Mouse (Mus musculus): ENCODE measurements around the gene Smarcc1. TPM values are rescaled to one million over a fixed set of nuclear protein-coding genes. Genes with fewer than 3 reads are reported as not detected.

Gene Smarcc1
- polyA plus RNA-seq, 1 experiment = 220 TPM

GRCm38 (mm10) chr9:110081066-110081465, 36.4 kb upstream of the Smarcc1 start:
- no peak overlapping the region for H3K27ac ChIP-seq (ENCODE audit: insufficient read depth, low read length)
- no peaks in the 10 kb centered on the region for H3K4me1 ChIP-seq (ENCODE audit: control insufficient read depth, insufficient read depth, low read length)
- H3K4me3 ChIP-seq (ENCODE audit: low read depth, low read length) = no peak overlapping the region
- H3K9ac ChIP-seq (ENCODE audit: low read depth, poor library complexity, severe bottlenecking) = no peak overlapping the region
- no peak for TF ChIP-seq CTCF (IDR thresholded peaks at IDR 0.05; ENCODE audit: low read depth, low read length)
- no peak for TF ChIP-seq POLR2A (IDR thresholded peaks at IDR 0.05; ENCODE audit: insufficient read depth, low read length)
- TF ChIP-seq EP300 (IDR thresholded peaks at IDR 0.05; ENCODE audit: insufficient read depth, low read depth, low read length) = no peak
- peaks cover 36% of the 10 kb centered on the region for H3K36me3 ChIP-seq (ENCODE audit: control insufficient read depth, insufficient read depth, low read length, poor library complexity, severe bottlenecking)
- H3K9me3 ChIP-seq (replicated peaks; ENCODE audit: control insufficient read depth, insufficient read depth, low read length, poor library complexity, severe bottlenecking) = no peaks in the 10 kb centered on the region
- H3K27me3 ChIP-seq (ENCODE audit: control insufficient read depth, insufficient read depth, low read length, poor library complexity, severe bottlenecking) = no peaks in the 10 kb centered on the region

GRCm38 (mm10) chr9:110084201-110084964, 33.1 kb upstream of the Smarcc1 start:
- no peak for TF ChIP-seq POLR2A (IDR thresholded peaks at IDR 0.05; ENCODE audit: insufficient read depth, low read length)
- no peak for TF ChIP-seq CTCF (IDR thresholded peaks at IDR 0.05; ENCODE audit: low read depth, low read length)
- no peak for TF ChIP-seq EP300 (IDR thresholded peaks at IDR 0.05; ENCODE audit: insufficient read depth, low read depth, low read length)
- no peak overlapping the region for H3K9ac ChIP-seq (ENCODE audit: low read depth, poor library complexity, severe bottlenecking)
- H3K9me3 ChIP-seq (replicated peaks; ENCODE audit: control insufficient read depth, insufficient read depth, low read length, poor library complexity, severe bottlenecking) = no peaks in the 10 kb centered on the region
- no peaks in the 10 kb centered on the region for H3K4me1 ChIP-seq (ENCODE audit: control insufficient read depth, insufficient read depth, low read length)
- H3K36me3 ChIP-seq (ENCODE audit: control insufficient read depth, insufficient read depth, low read length, poor library complexity, severe bottlenecking) = peaks cover 45% of the 10 kb centered on the region
- no peak overlapping the region for H3K4me3 ChIP-seq (ENCODE audit: low read depth, low read length)
- H3K27ac ChIP-seq (ENCODE audit: insufficient read depth, low read length) = no peak overlapping the region
- no peaks in the 10 kb centered on the region for H3K27me3 ChIP-seq (ENCODE audit: control insufficient read depth, insufficient read depth, low read length, poor library complexity, severe bottlenecking)

GRCm38 (mm10) chr9:110085693-110086092, 31.8 kb upstream of the Smarcc1 start:
- no peak for TF ChIP-seq POLR2A (IDR thresholded peaks at IDR 0.05; ENCODE audit: insufficient read depth, low read length)
- no peak for TF ChIP-seq CTCF (IDR thresholded peaks at IDR 0.05; ENCODE audit: low read depth, low read length)
- Histone ChIP-seq H3K27ac (ENCODE audit: insufficient read depth, low read length) (no peak overlapping the region), H3K9ac (ENCODE audit: low read depth, poor library complexity, severe bottlenecking) (no peak overlapping the region), H3K4me3 (ENCODE audit: low read depth, low read length) (no peak overlapping the region), H3K36me3 (ENCODE audit: control insufficient read depth, insufficient read depth, low read length, poor library complexity, severe bottlenecking) (peaks cover 55% of the 10 kb centered on the region), H3K9me3 (replicated peaks; ENCODE audit: control insufficient read depth, insufficient read depth, low read length, poor library complexity, severe bottlenecking) (no peaks in the 10 kb centered on the region), H3K27me3 (ENCODE audit: control insufficient read depth, insufficient read depth, low read length, poor library complexity, severe bottlenecking) (no peaks in the 10 kb centered on the region), H3K4me1 (ENCODE audit: control insufficient read depth, insufficient read depth, low read length) (no peaks in the 10 kb centered on the region)

- no peaks in the 10 kb centered on the region for H3K9me3 ChIP-seq (replicated peaks; ENCODE audit: control insufficient read depth, insufficient read depth, low read length, poor library complexity, severe bottlenecking)
Observed at GRCm38 (mm10) chr9:110093303-110093702, 24.2 kb upstream of the Smarcc1 start.

GRCm38 (mm10) chr9:110094761-110095160, 22.7 kb upstream of the Smarcc1 start:
- H3K27ac ChIP-seq (ENCODE audit: insufficient read depth, low read length) = no peak overlapping the region
- H3K9me3 ChIP-seq (replicated peaks; ENCODE audit: control insufficient read depth, insufficient read depth, low read length, poor library complexity, severe bottlenecking) = no peaks in the 10 kb centered on the region
- H3K4me1 ChIP-seq (ENCODE audit: control insufficient read depth, insufficient read depth, low read length) = no peaks in the 10 kb centered on the region
- H3K36me3 ChIP-seq (ENCODE audit: control insufficient read depth, insufficient read depth, low read length, poor library complexity, severe bottlenecking) = peaks cover 62% of the 10 kb centered on the region
- no peak overlapping the region for H3K4me3 ChIP-seq (ENCODE audit: low read depth, low read length)
- TF ChIP-seq POLR2A (IDR thresholded peaks at IDR 0.05; ENCODE audit: insufficient read depth, low read length) = no peak
- no peak for TF ChIP-seq CTCF (IDR thresholded peaks at IDR 0.05; ENCODE audit: low read depth, low read length)
- no peak for TF ChIP-seq EP300 (IDR thresholded peaks at IDR 0.05; ENCODE audit: insufficient read depth, low read depth, low read length)
- H3K9ac ChIP-seq (ENCODE audit: low read depth, poor library complexity, severe bottlenecking) = no peak overlapping the region
- no peaks in the 10 kb centered on the region for H3K27me3 ChIP-seq (ENCODE audit: control insufficient read depth, insufficient read depth, low read length, poor library complexity, severe bottlenecking)

More at GRCm38 (mm10) chr9:110093303-110093702, 24.2 kb upstream of the Smarcc1 start:
- Histone ChIP-seq H3K4me3 (ENCODE audit: low read depth, low read length) (no peak overlapping the region), H3K36me3 (ENCODE audit: control insufficient read depth, insufficient read depth, low read length, poor library complexity, severe bottlenecking) (peaks cover 67% of the 10 kb centered on the region), H3K27me3 (ENCODE audit: control insufficient read depth, insufficient read depth, low read length, poor library complexity, severe bottlenecking) (no peaks in the 10 kb centered on the region), H3K27ac (ENCODE audit: insufficient read depth, low read length) (no peak overlapping the region), H3K9ac (ENCODE audit: low read depth, poor library complexity, severe bottlenecking) (no peak overlapping the region), H3K4me1 (ENCODE audit: control insufficient read depth, insufficient read depth, low read length) (no peaks in the 10 kb centered on the region)
- TF ChIP-seq CTCF (IDR thresholded peaks at IDR 0.05; ENCODE audit: low read depth, low read length) (peak; percentile 7), POLR2A (IDR thresholded peaks at IDR 0.05; ENCODE audit: insufficient read depth, low read length) (no peak)

GRCm38 (mm10) chr9:110097791-110098190, 19.7 kb upstream of the Smarcc1 start:
- Histone ChIP-seq H3K4me3 (ENCODE audit: low read depth, low read length) (no peak overlapping the region), H3K27me3 (ENCODE audit: control insufficient read depth, insufficient read depth, low read length, poor library complexity, severe bottlenecking) (no peaks in the 10 kb centered on the region), H3K27ac (ENCODE audit: insufficient read depth, low read length) (no peak overlapping the region; the same call in 1 of the 2 replicates), H3K4me1 (ENCODE audit: control insufficient read depth, insufficient read depth, low read length) (no peaks in the 10 kb centered on the region), H3K9me3 (replicated peaks; ENCODE audit: control insufficient read depth, insufficient read depth, low read length, poor library complexity, severe bottlenecking) (no peaks in the 10 kb centered on the region), H3K9ac (ENCODE audit: low read depth, poor library complexity, severe bottlenecking) (no peak overlapping the region), H3K36me3 (ENCODE audit: control insufficient read depth, insufficient read depth, low read length, poor library complexity, severe bottlenecking) (peaks cover 35% of the 10 kb centered on the region)
- TF ChIP-seq CTCF (IDR thresholded peaks at IDR 0.05; ENCODE audit: low read depth, low read length) (no peak), POLR2A (IDR thresholded peaks at IDR 0.05; ENCODE audit: insufficient read depth, low read length) (no peak), EP300 (IDR thresholded peaks at IDR 0.05; ENCODE audit: insufficient read depth, low read depth, low read length) (no peak)
